Mouse (Mus musculus) layer of hippocampus, adult 18-20 months (tissue): ENCODE results near the gene Mcfd2. TPM values are rescaled to one million over a fixed set of nuclear protein-coding genes. Genes with fewer than 3 reads are reported as not detected.
A peak's percentile ranks its signal among the peaks of the same experiment; 100 is the strongest.

Experiments
- DNase-seq, 2 experiments: peaks; one replicate each; pipeline ENCODE4 v3.0.0; 2022; ENCODE audit warnings: low spot score in 2 of 2
- total RNA-seq, 2 experiments: library from RNA; stranded (reverse); gene quantifications; 2 replicates each; pipeline ENCODE4 v1.2.3; 2021

The Mcfd2 gene
- total RNA-seq, 2 experiments from 2014 or later: 69.7 to 73.0 TPM

DNA sequence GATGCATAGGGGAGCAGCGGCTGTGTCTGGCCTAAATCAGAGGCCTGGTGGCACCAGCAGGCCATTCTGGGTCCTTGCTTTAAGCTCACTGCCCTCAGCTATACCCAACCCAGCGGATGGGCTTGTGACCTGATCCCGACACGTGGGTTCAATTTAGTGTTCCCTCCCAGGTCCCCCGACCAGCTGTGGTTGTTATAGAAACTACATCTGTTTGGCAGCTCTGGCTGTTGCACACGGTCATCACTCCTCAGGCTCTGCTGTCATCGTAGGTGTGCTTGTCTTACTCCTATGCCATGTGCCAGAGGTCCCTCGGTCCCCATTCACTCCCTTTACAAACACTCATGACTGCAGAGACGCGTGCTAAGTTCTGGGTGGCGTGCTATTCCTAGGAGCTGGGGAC, 27.9 kb downstream of the Mcfd2 start:
- no peak for DNase-seq

DNA sequence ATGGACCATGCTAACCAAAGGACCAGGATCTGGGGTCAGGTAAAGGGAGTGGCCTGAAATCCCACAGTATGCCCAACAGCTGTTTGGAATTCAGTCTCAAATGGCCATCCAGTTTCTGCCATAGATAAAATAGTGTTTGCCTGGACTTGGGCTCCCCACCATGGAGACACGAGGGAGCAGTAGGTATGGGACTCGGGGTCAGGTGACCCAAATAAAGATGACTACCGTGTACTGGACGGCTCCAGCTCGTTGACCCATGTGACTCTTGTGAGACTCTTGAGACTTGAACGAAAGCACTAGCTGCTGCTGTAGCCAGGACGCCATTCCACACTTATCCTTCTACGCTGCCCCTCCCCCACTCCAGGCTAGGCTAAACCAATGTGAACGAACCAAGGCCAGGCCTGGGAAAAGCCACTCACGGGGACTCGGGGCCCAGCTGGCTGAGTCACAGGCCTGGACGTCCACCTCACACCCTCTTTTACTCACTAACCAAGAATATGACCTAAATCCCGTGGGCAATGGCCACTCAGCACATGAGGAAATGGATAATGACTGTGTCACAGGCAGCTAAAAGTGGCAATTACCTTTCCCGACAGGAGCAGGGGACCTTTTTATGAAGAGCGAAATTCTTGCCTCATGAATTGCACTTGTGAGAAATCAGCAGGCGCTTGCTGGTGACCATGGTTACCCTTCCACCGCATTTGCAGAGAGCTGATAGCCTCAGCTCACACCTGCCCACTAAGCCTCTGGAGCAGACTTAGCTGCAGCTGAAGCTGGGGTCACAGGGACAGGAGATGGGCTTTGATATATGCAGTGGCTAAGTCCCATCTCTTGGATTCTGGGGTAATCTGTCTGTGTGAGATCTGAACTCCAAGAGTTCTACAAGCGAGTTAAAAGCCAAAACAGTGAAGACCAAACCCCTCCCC, 28.7 kb downstream of the Mcfd2 start:
- no peak for DNase-seq

GRCm38 (mm10) chr17:87235019-87235418, 30.7 kb downstream of the Mcfd2 start:
- DNase-seq: no peak

GRCm38 (mm10) chr17:87227878-87228277, 37.9 kb downstream of the Mcfd2 start:
- no peak for DNase-seq

GRCm38 (mm10) chr17:87226079-87226640, 39.6 kb downstream of the Mcfd2 start:
- peak in 1 of 2 experiments; percentile 30 for DNase-seq

- DNase-seq: no peak
Measured at GRCm38 (mm10) chr17:87225384-87225783, 40.4 kb downstream of the Mcfd2 start.

GRCm38 (mm10) chr17:87224461-87224860, 41.3 kb downstream of the Mcfd2 start:
- no peak for DNase-seq

DNA sequence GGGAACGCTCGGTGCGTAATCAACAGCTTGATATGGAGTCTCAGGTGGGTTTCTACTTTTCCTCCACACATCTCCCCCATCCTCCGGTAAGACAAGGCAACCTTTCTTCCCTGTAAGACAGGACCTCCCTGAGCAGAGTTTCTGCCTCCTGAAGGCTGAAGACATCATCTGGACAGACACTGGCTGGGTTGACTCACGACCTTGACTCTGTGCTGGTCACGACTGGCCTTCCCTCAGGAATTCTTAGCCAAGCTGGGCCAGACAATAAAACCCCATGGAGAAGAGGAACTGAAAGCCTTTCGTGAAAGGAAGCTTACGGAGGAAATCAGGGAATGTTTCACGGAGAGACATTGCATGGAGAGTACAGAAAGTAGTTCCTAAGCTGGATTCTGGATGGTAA, 46.3 kb downstream of the Mcfd2 start:
- no peak for DNase-seq

DNA sequence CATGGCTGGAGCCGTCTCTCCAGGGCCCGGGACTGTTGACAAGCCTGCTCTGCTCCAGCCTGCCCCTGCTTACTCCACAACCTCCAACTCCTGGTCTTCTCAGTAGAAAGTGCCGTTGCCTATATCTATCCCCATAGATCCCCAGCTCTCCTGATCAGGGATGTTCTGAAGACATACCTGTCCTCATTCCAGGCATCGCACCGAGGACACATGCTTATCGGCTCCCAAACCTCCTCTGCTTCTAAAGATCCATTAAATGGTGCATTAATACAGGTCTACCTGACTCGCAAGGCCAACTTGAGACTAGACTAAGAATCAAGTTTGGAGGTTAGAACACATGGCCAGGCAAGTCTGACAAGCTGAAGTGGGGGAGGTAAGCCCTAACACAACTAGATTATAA, 51.2 kb downstream of the Mcfd2 start:
- DNase-seq: no peak

- no peak for DNase-seq
Measured at GRCm38 (mm10) chr17:87210525-87210924, 55.2 kb downstream of the Mcfd2 start.

DNA sequence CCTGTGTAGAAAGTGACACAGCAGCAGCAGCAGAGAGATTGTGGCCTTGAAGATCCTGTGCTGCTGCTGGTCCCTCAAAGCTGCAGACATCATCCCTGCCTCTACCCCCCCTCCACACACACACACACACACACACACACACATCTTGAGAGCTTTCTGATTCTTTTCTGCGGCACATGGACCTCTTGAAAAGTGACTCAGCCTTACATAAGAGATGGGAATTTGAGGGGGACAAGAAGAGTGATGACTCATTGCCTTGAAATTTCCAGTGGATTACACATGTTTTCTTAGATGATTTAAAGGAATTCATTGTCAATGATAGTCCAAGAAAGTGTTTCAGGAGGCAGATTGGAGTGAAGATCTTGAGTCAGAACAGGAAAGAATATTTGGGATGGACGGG, 58.9 kb downstream of the Mcfd2 start:
- DNase-seq: peak in 1 of 2 experiments; percentile 6

Other genes with a start within 250 kb of the Mcfd2 start
- 10 to 100 TPM; 14.7 to 16.2 TPM for gene Pigf, start 240.5 kb downstream of the Mcfd2 start, total RNA-seq
- 10 to 100 TPM; 54.0 to 57.2 TPM for gene Cript, start 240.4 kb downstream of the Mcfd2 start, total RNA-seq
- gene Socs5, start 158.3 kb downstream of the Mcfd2 start, total RNA-seq: 100 to 1,000 TPM; 114 TPM
- 1 to 10 TPM; 7.5 to 8.0 TPM for gene Ttc7, start 17.0 kb upstream of the Mcfd2 start, total RNA-seq
- not detected for gene Stpg4, start 161.8 kb upstream of the Mcfd2 start, total RNA-seq
- 1,000 to 10,000 TPM; 2,186 to 2,300 TPM for gene Calm2, start 181.0 kb upstream of the Mcfd2 start, total RNA-seq